Mouse (Mus musculus) forebrain, embryonic 13.5 days (tissue): ENCODE measurements around the gene Zfp598. TPM values are rescaled to one million over a fixed set of nuclear protein-coding genes. Genes with fewer than 3 reads are reported as not detected.

Experiments used
- ATAC-seq: fragments of 200-750 bp; cut with Nextera tagmentation; 2 replicates; pipeline ENCODE4 v1.8.0; 2017
- H3K27ac ChIP-seq: fragments of 300-500 bp; sonication (generic); 2 replicates; pipeline ENCODE4 v1.5.1; 2015; ENCODE audit warnings: inconsistent platforms, mild to moderate bottlenecking, moderate library complexity
- H3K27me3 ChIP-seq: fragments of 300-500 bp; sonication (generic); 2 replicates; pipeline ENCODE4 v1.6.1; 2015; ENCODE audit warnings: mild to moderate bottlenecking, inconsistent platforms
- H3K36me3 ChIP-seq: fragments of 300-500 bp; sonication (generic); 2 replicates; pipeline ENCODE4 v1.6.1; 2015; ENCODE audit warnings: mild to moderate bottlenecking, inconsistent platforms; ENCODE audit not compliant: poor library complexity, severe bottlenecking
- H3K4me1 ChIP-seq: fragments of 300-500 bp; sonication (generic); 2 replicates; pipeline ENCODE4 v1.6.1; 2015; ENCODE audit warnings: inconsistent platforms
- H3K4me2 ChIP-seq: fragments of 300-500 bp; sonication (generic); 2 replicates; pipeline ENCODE4 v1.6.1; 2015; ENCODE audit warnings: inconsistent platforms, mild to moderate bottlenecking, moderate library complexity
- H3K4me3 ChIP-seq: fragments of 300-500 bp; sonication (generic); 2 replicates; pipeline ENCODE4 v1.5.1; 2015; ENCODE audit warnings: mild to moderate bottlenecking, inconsistent platforms
- H3K9ac ChIP-seq: fragments of 300-500 bp; sonication (generic); 2 replicates; pipeline ENCODE4 v1.6.1; 2015; ENCODE audit warnings: mild to moderate bottlenecking, inconsistent platforms
- H3K9me3 ChIP-seq: fragments of 300-500 bp; sonication (generic); replicated peaks from 2 replicates; pipeline ENCODE4 v1.6.1; 2016; ENCODE audit warnings: inconsistent platforms
- WGBS: fragments of 180-500 bp; shearing (Covaris S2); methylation state at CpG from one replicate; pipeline ENCODE4 v1.1.7; 2015; 5-methylcytosine and 5-hydroxymethylcytosine counted together
- polyA plus RNA-seq: library from polyadenylated mRNA; unstranded; fragments of >200 nt; fragmentation: Nextera tagmentation; extraction: Ambion mirVana; gene quantifications from 2 replicates; pipeline ENCODE4 v1.2.1, GENCODE M21; 2015

Zfp598 gene
- 14.9 and 16.2 TPM in 2 replicates for polyA plus RNA-seq

GRCm38 (mm10) chr17:24669545-24670245 is at the start of gene Zfp598:
Gene Zfp598 (plus strand): TSS chr17:24669687.
- H3K4me1 ChIP-seq, result peaks cover 41% of the 10 kb centered on the region
- no peaks in the 10 kb centered on the region for H3K9me3 ChIP-seq
- H3K4me3 ChIP-seq, result peak within 1 kb of the TSS; percentile 96
- H3K36me3 ChIP-seq, result 0 out of 2 replicates have a peak, but pooled peaks cover 4% of the 10 kb centered on the region
- H3K27ac ChIP-seq, result peak within 1 kb of the TSS; percentile 86
- peak within 1 kb of the TSS; percentile 99 for H3K9ac ChIP-seq
- ATAC-seq, result peak; percentile 99
- WGBS, result under 1% methylated on average over 63 of the region's 80 CpGs
- H3K27me3 ChIP-seq, result no peaks in the 10 kb centered on the region
- peak within 1 kb of the TSS; percentile 92 for H3K4me2 ChIP-seq

- WGBS, result 94% methylated on average over 8 of the region's 8 CpGs
- H3K36me3 ChIP-seq, result peaks cover 99% of the 10 kb centered on the region
Measured at GRCm38 (mm10) chr17:24625472-24625871, 44.0 kb upstream of the Zfp598 start.

GRCm38 (mm10) chr17:24628646-24629045 is 40.8 kb upstream of the Zfp598 start:
- Histone ChIP-seq H3K36me3 (peaks cover 73% of the 10 kb centered on the region), H3K4me3 (no peak overlapping the region), H3K27me3 (no peaks in the 10 kb centered on the region), H3K9me3 (no peaks in the 10 kb centered on the region), H3K4me1 (peaks cover 18% of the 10 kb centered on the region), H3K27ac (no peak overlapping the region), H3K9ac (no peak overlapping the region), H3K4me2 (no peak overlapping the region)
- no peak for ATAC-seq
- 48% methylated on average over 5 of the region's 5 CpGs for WGBS

More at GRCm38 (mm10) chr17:24625472-24625871, 44.0 kb upstream of the Zfp598 start:
- Histone ChIP-seq H3K4me1 (no peaks in the 10 kb centered on the region), H3K4me3 (no peak overlapping the region), H3K4me2 (no peak overlapping the region), H3K27me3 (no peaks in the 10 kb centered on the region), H3K27ac (no peak overlapping the region), H3K9ac (no peak overlapping the region), H3K9me3 (no peaks in the 10 kb centered on the region)
- ATAC-seq, result no peak

- no peaks in the 10 kb centered on the region for H3K9me3 ChIP-seq
- 89% methylated on average over 14 of the region's 14 CpGs for WGBS
- H3K36me3 ChIP-seq, result peaks cover 58% of the 10 kb centered on the region
- no peak for ATAC-seq
- H3K4me1 ChIP-seq, result peaks cover 18% of the 10 kb centered on the region
- no peaks in the 10 kb centered on the region for H3K27me3 ChIP-seq
- no peak overlapping the region for H3K4me2 ChIP-seq
- no peak overlapping the region for H3K4me3 ChIP-seq
- H3K9ac ChIP-seq, result no peak overlapping the region
- no peak overlapping the region for H3K27ac ChIP-seq
Measured at GRCm38 (mm10) chr17:24630072-24630471, 39.4 kb upstream of the Zfp598 start.

GRCm38 (mm10) chr17:24632167-24632812 is 37.2 kb upstream of the Zfp598 start, which contains the start of the genes Tsc2 and Nthl1:
Gene Tsc2 (minus strand): TSS chr17:24632630.
Gene Nthl1 (plus strand): TSS chr17:24632680.
- WGBS, result 2% methylated on average over 50 of the region's 51 CpGs
- ATAC-seq, result peak; percentile 95

GRCm38 (mm10) chr17:24632813-24633449 is 36.6 kb upstream of the Zfp598 start:
- Histone ChIP-seq H3K4me3 (peak overlapping the region; percentile 66), H3K9ac (peak overlapping the region; percentile 81), H3K4me2 (peak overlapping the region; percentile 93), H3K27ac (peak overlapping the region; percentile 59), H3K27me3 (no peaks in the 10 kb centered on the region), H3K36me3 (peaks cover 30% of the 10 kb centered on the region), H3K9me3 (no peaks in the 10 kb centered on the region), H3K4me1 (peaks cover 18% of the 10 kb centered on the region)
- ATAC-seq, result peak; percentile 30; the same call in 1 of the 2 replicates
- WGBS, result 12% methylated on average over 22 of the region's 22 CpGs

More at GRCm38 (mm10) chr17:24632167-24632812, 37.2 kb upstream of the Zfp598 start, which contains the start of the genes Tsc2 and Nthl1:
- Histone ChIP-seq H3K27me3 (no peaks in the 10 kb centered on the region), H3K4me1 (peaks cover 18% of the 10 kb centered on the region), H3K4me3 (peak within 1 kb of the TSS; percentile 66), H3K36me3 (peaks cover 36% of the 10 kb centered on the region), H3K27ac (peak within 1 kb of the TSS; percentile 59), H3K9ac (peak within 1 kb of the TSS; percentile 81), H3K9me3 (no peaks in the 10 kb centered on the region), H3K4me2 (peak within 1 kb of the TSS; percentile 93)

- no peak overlapping the region for H3K27ac ChIP-seq
- WGBS, result 92% methylated on average over 11 of the region's 11 CpGs
- no peak overlapping the region for H3K4me2 ChIP-seq
- H3K9me3 ChIP-seq, result no peaks in the 10 kb centered on the region
- H3K4me3 ChIP-seq, result no peak overlapping the region
- H3K9ac ChIP-seq, result no peak overlapping the region
- peaks cover 18% of the 10 kb centered on the region for H3K4me1 ChIP-seq
- no peaks in the 10 kb centered on the region for H3K27me3 ChIP-seq
- H3K36me3 ChIP-seq, result peaks cover 21% of the 10 kb centered on the region
- ATAC-seq, result no peak
Measured at GRCm38 (mm10) chr17:24633831-24634230, 35.7 kb upstream of the Zfp598 start.

GRCm38 (mm10) chr17:24635024-24635423 is 34.5 kb upstream of the Zfp598 start:
- Histone ChIP-seq H3K36me3 (peaks cover 9% of the 10 kb centered on the region), H3K4me3 (no peak overlapping the region), H3K27me3 (no peaks in the 10 kb centered on the region), H3K4me1 (peaks cover 18% of the 10 kb centered on the region), H3K9ac (no peak overlapping the region), H3K4me2 (no peak overlapping the region), H3K9me3 (no peaks in the 10 kb centered on the region), H3K27ac (no peak overlapping the region)
- 89% methylated on average over 4 of the region's 4 CpGs for WGBS
- no peak for ATAC-seq

GRCm38 (mm10) chr17:24635694-24636093 is 33.8 kb upstream of the Zfp598 start:
- peaks cover 18% of the 10 kb centered on the region for H3K4me1 ChIP-seq
- ATAC-seq, result no peak
- H3K36me3 ChIP-seq, result peaks cover 3% of the 10 kb centered on the region
- 95% methylated on average over 5 of the region's 5 CpGs for WGBS
- no peaks in the 10 kb centered on the region for H3K27me3 ChIP-seq
- H3K4me3 ChIP-seq, result no peak overlapping the region
- no peak overlapping the region for H3K27ac ChIP-seq
- no peak overlapping the region for H3K9ac ChIP-seq
- H3K9me3 ChIP-seq, result no peaks in the 10 kb centered on the region
- H3K4me2 ChIP-seq, result no peak overlapping the region

- H3K27me3 ChIP-seq, result no peaks in the 10 kb centered on the region
- WGBS, result 71% methylated on average over 5 of the region's 5 CpGs
- H3K27ac ChIP-seq, result no peak overlapping the region
- peaks cover 12% of the 10 kb centered on the region for H3K4me1 ChIP-seq
- ATAC-seq, result no peak
- H3K4me2 ChIP-seq, result no peak overlapping the region
- no peaks in the 10 kb centered on the region for H3K36me3 ChIP-seq
- H3K9ac ChIP-seq, result peak overlapping the region; percentile 21; the same call in 1 of the 2 replicates
- H3K4me3 ChIP-seq, result no peak overlapping the region
- no peaks in the 10 kb centered on the region for H3K9me3 ChIP-seq
Measured at GRCm38 (mm10) chr17:24636781-24637481, 32.6 kb upstream of the Zfp598 start.

GRCm38 (mm10) chr17:24638214-24638613 is 31.3 kb upstream of the Zfp598 start:
- Histone ChIP-seq H3K4me2 (no peak overlapping the region), H3K4me1 (peaks cover 4% of the 10 kb centered on the region), H3K27me3 (no peaks in the 10 kb centered on the region), H3K27ac (no peak overlapping the region), H3K9me3 (no peaks in the 10 kb centered on the region), H3K4me3 (no peak overlapping the region), H3K9ac (no peak overlapping the region; the same call in 1 of the 2 replicates), H3K36me3 (no peaks in the 10 kb centered on the region)
- no peak for ATAC-seq
- 91% methylated on average over 4 of the region's 4 CpGs for WGBS
